Mouse (Mus musculus): ENCODE data around the gene Gpc5. TPM values are rescaled to one million over a fixed set of nuclear protein-coding genes. Genes with fewer than 3 reads are reported as not detected.

Gpc5 gene
- total RNA-seq, 1 experiment from 2014 or later = 2.6 TPM

- no peak for DNase-seq
These were observed 277.7 kb downstream of the Gpc5 start for GRCm38 (mm10) chr14:115369611-115370167.

- DNase-seq = peak; percentile 43
These were observed 279.1 kb downstream of the Gpc5 start for GRCm38 (mm10) chr14:115371131-115371530.

GRCm38 (mm10) chr14:115391831-115392230 lies 299.8 kb downstream of the Gpc5 start:
- DNase-seq = no peak

- peak; percentile 6 for DNase-seq
These were observed 301.0 kb downstream of the Gpc5 start for GRCm38 (mm10) chr14:115392894-115393524.

- no peak for DNase-seq
These were observed 314.6 kb downstream of the Gpc5 start for GRCm38 (mm10) chr14:115406596-115406995.

- no peak for DNase-seq
These were observed 315.4 kb downstream of the Gpc5 start for GRCm38 (mm10) chr14:115407309-115407930.

GRCm38 (mm10) chr14:115410881-115411280 lies 318.9 kb downstream of the Gpc5 start:
- no peak for DNase-seq

GRCm38 (mm10) chr14:115411513-115412174 lies 319.6 kb downstream of the Gpc5 start:
- no peak for DNase-seq

- no peak for DNase-seq
These were observed 320.8 kb downstream of the Gpc5 start for GRCm38 (mm10) chr14:115412821-115413220.

GRCm38 (mm10) chr14:115413429-115413828 lies 321.4 kb downstream of the Gpc5 start:
- DNase-seq = no peak

GRCm38 (mm10) chr14:115414545-115414944 lies 322.5 kb downstream of the Gpc5 start:
- no peak for DNase-seq

GRCm38 (mm10) chr14:115431967-115432366 lies 340.0 kb downstream of the Gpc5 start:
- DNase-seq = no peak

GRCm38 (mm10) chr14:115432368-115432767 lies 340.4 kb downstream of the Gpc5 start:
- DNase-seq = no peak

- no peak for DNase-seq
These were observed 344.6 kb downstream of the Gpc5 start for GRCm38 (mm10) chr14:115436617-115437016.

GRCm38 (mm10) chr14:115444789-115445770 lies 353.1 kb downstream of the Gpc5 start:
- no peak for DNase-seq

GRCm38 (mm10) chr14:115450938-115451337 lies 358.9 kb downstream of the Gpc5 start:
- no peak for DNase-seq

- peak; percentile 10 for DNase-seq
These were observed 375.9 kb downstream of the Gpc5 start for GRCm38 (mm10) chr14:115467960-115468359.

GRCm38 (mm10) chr14:115475234-115475633 lies 383.2 kb downstream of the Gpc5 start:
- DNase-seq = peak; percentile 54

GRCm38 (mm10) chr14:115477360-115477759 lies 385.3 kb downstream of the Gpc5 start:
- no peak for DNase-seq

GRCm38 (mm10) chr14:115485090-115485489 lies 393.1 kb downstream of the Gpc5 start:
- no peak for DNase-seq

GRCm38 (mm10) chr14:115500794-115501193 lies 408.8 kb downstream of the Gpc5 start:
- no peak for DNase-seq

Measured in adrenal gland, postnatal 14 days (tissue).